Mouse (Mus musculus): ENCODE data around the gene Arid4a.
A peak's percentile ranks its signal among the peaks of the same experiment; 100 is the strongest.
"Not testable (repeated sequence)": the region's sequence is repeated elsewhere in the genome, so short reads cannot be mapped to it uniquely, and the experiment has no call there.

Arid4a gene

DNA sequence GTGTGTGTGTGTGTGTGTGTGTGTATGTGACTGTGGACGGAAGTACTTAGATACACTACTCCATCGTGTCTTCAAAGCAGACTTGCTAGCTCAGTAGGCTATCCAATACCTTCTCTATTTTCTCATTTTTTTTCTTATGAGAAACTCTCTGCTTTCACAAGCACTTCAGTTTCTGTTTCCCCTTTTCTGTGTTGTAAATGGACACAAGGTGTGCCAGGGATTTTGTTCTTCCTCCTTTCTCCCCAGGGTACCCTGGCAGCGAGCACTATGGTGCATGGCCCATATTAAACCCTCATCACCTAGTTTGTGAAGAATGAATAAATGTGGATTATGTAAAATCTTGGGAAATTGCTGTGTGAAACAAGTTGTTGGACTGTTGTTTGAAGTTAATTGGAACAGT lies 39.7 kb downstream of the Arid4a start:
- DNase-seq: no peak

DNA sequence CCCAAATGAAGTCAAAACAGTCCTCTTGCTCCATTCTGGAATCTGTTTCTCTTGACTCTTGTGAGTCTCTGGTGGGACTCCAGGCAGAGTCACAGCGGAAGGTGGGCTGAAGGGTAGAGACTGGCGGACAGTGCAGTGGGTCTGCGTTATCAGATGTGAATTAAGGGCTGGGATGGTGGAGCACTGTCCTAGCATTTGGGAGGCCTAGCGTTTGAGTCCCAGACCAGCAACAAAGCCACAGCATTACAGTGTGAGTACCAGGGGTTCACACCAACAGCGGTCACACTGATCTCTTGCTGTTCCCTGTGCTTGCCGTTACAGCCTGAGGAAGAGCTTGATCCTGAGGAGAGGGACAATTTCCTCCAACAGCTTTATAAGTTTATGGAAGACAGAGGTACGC lies 44.0 kb downstream of the Arid4a start:
- no peak for DNase-seq

DNA sequence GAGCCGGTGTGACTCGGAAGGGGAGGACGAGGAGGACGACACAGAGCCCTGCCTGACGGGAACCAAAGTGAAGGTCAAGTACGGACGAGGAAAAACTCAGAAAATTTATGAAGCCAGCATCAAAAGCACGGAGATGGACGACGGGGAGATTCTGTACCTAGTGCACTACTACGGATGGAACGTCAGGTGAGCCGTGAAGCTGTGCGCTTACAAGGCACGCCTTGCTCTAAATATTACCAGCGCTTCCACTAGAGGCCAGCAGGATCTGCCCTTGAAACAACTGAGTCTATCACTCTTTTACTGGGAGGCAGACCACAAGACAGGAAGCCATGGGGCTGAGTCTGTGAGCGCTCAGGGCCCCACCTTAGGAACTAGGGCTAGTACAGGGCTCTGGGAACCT lies 54.1 kb downstream of the Arid4a start:
- no peak for DNase-seq

DNA sequence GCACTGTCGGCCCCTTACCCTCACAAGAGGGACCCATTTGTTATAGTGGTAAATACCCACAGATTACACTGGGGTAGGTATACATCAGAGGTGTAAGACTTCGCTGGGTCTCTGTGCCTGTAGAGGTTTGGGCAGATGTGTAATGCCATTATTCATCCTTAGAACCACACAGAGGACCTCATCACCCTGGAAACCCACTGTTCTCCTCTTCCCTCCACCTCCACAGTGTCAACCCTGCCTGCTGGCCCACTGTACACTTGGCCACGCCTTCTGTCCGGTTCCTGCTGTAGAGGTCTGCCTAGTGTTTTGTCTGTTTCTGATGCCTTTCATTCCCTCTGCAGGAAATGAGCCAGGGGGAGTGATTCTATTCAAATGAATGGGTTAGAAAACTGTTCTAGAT lies 56.3 kb downstream of the Arid4a start:
- no peak for DNase-seq

DNA sequence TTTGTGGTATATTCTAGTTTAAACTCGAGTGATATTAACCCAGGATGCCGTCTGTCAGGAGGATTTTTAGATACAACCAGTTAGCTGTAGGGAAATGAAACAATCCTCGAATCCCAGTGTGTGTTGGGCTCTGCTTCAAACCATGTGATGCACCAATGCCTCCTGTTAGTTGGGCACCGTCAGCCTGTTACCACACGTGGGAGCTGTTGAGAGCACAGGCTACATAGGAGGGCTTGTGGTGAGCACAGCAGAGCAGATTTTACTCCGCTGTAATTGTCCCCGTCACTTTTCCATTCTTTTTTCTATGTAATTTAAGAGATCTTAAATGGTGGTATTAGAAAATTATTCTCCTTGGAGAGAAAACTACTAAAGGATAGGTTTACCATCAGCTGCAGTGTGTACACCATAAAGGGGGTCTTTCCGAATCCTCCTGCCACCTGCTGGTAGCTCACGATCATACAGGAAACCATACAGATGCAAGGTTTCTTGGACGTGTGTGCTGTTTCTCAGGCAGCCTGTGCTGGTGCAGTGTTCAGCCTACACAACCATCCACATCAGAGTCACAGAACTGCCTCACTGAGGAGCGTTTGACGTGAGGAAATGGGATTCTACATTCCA lies 57.4 kb downstream of the Arid4a start:
- DNase-seq: peak; percentile 48

DNA sequence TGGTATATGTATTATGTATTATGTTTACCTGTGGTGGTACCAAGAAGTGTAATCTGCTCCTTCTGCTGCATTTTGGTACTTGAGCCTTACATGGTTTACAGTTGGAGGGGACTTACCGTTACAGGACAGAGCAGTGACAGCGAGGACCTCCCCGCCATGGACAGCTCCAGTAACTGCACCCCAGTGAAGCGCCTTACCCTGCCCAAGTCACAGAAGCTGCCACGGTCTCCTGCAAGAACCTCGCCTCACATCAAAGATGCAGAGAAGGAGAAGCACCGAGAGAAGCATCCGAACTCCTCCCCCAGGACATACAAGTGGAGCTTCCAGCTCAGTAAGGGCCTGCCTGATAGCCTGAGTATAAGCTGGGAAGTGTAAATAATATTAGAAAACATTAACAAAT lies 70.5 kb downstream of the Arid4a start:
- DNase-seq: no peak

DNA sequence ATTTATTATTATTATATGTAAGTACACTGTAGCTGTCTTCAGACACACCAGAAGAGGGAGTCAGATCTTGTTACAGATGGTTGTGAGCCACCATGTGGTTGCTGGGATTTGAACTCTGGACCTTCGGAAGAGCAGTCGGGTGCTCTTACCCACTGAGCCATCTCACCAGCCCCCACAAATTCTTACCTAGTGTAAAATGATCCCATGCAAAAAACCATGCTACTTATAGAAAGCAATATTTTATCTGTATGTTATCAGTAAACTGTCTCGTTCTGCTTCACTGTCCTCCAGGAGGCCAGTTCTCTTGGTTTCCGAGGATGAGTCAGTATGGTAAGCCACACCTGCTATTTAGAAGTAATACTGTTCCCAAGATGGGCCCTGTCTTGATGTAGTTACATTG lies 88.5 kb downstream of the Arid4a start:
- not testable (repeated sequence) for DNase-seq

DNA sequence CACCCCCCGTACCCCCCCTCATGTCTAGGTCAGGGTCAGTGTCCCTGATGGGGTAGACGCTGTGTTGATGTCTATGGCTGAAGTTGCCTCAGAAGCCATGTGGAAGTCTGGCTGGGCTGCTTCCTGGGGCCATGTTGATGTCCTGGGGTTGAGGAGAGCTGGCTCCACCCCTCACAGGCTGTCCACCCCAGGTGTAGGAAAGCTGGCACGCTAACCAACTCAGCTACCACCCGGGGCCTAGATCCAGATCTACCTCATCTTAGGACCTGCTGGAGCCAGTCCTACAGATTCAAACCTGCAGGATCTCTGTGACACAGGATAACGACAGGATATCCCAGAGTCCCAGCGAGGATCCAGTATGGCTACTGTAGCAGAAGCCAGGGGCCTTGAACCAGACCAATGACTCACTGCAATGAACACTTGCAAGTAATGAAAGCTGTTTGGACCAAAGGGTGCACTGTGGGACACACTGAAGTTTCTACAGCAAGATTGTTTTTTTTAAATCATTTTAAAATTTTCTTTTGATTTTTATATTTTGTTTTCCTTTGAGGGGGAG lies 91.5 kb downstream of the Arid4a start:
- DNase-seq: no peak

DNA sequence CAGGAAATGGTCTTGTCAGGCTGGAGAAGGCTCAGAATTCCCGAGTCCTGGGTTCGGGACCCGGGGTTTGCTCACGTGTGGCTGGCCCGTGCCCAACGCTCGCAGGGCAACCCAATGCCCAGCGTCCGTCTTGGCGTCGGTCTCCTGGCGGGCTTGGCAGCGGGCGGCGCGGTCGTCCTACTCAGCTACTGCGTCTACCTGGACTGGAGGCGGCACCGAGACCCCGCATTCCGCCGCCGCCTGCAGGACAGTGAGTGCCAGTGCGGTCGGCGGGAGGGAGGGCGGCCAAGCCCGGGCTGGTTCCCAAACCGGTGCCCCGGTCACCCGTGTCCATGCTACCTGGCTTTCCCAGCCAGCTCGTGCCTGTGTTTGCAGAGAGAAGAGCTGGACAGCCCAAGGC lies 95.5 kb downstream of the Arid4a start, which contains the start of gene Tomm20l:
TSS of gene Tomm20l (plus strand) at position 98 of the 400 bp plus-strand sequence.
- DNase-seq: peak; percentile 10

DNA sequence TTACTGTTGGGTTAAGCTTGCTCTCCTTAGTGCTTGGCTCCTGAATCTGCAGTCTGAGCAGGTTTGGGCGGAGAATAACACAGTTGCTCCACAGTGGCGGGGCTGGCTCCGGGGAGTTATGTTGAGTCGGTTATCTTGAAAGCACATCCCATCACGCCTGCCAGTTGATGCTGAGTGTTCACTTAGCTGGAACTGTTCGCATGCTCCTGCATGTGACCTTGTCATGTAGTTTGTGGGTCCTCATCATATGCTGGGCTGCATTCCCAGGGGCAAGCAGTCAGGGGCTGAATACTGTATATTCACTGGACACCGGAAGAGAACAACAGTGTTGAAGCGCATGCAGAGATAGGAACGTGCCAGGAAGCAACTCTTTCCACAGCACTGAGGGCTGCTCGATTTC lies 97.3 kb downstream of the Arid4a start:
- DNase-seq: no peak

DNA sequence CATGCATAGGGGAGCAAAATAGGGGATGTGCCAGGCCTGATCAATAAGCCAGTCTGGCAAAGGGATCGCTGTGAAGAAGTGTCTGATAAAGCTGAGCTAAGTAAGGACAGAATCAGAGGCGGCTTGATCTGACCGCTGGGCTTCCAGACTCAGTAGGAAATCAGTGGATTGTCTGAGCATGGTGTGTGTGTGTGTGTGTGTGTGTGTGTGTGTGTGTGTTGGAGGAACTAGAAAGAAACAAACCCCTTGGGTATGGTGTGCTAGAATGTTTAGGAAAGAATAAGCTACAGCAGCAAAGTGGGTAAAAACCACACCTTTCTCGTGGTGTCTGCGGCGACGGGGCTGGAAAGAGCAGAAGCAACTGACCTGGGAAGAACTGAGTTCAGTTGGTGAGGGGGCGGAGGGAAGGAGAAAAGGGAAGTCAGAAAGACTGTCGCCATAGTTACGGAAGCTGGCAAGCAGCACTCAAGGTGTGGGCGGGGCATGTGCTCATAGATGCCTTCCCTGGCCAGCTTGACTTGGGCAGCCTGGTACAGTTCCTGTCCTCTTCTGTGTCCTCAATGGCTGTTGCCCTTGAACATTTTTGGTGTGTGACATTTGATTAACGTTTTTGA lies 98.0 kb downstream of the Arid4a start:
- peak; percentile 71 for DNase-seq

DNA sequence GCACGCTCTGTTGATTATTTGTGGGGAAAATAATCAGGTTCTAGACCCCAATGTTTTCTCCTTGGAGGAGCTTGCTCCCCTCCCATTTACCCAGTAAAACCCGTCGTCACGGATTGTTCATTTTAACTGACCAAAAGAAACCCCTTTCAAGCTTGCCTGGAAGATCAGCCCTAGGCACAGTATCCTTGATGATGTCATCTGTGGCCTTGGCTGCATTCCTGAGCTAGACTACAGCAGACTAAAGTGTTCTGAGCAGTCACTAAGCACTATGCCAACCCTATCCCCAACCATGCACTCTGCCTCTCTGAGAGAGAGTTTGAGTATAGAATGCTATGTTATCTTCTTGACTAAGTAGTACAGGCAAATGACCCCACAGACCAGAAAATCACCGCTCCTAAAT lies 100.6 kb downstream of the Arid4a start:
- DNase-seq: no peak

DNA sequence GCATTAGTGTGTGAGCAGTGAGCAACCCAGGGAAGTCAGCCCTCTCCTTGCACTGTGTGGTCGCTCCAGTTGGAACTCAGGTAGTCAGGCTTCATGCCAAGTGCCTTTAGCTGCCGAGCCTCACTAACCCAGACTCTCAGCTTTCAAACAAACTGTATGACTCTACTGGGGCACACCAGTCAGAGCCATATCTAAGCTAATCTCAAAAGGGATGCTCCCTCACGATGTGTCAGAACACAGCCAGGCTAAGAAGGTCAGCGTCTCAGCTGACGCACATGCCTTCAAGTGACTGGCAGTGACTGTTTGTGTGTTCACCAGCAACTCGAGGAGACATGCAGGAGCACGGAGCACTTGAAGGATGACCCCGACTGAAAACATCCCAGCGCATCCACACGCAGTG lies 106.9 kb downstream of the Arid4a start:
- DNase-seq: no peak

DNA sequence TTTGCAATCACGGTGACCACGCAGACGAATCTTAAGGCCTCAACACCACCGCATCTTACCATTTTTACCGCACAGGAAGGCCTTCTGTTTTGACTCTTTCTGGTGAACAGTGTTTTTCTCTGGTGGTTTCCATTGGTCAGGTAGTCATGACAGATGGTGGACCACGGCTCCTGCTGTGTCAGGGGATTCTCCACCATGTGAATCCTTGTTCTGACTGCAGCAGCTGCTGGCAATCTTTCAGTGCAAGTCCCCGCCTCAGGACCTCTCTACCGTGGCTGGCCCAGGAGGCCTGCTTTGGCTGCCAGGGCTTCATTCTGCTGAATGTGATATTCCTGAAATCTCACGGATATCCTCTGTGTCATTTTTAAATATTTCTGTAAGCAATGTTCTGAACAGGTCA lies 107.5 kb downstream of the Arid4a start:
- DNase-seq: no peak

DNA sequence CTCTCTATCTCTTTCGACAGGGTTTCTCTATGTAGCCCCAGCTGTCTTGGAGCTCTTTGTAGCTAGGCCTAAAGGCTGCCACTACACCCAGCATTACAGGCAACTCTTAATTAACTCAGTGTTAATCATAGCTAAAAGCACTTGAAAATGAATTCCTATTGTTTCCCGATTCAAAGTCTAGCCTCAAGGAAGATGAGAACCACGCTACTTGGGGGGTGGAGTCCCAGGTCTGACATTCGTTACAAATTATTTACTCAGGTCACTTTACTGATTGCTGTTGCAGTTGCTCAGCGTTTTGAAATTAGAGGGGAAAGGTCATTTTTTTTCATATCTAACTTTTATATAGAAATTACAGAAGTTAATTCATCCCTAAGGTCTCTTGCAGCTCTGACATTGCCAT lies 119.8 kb downstream of the Arid4a start:
- no peak for DNase-seq

DNA sequence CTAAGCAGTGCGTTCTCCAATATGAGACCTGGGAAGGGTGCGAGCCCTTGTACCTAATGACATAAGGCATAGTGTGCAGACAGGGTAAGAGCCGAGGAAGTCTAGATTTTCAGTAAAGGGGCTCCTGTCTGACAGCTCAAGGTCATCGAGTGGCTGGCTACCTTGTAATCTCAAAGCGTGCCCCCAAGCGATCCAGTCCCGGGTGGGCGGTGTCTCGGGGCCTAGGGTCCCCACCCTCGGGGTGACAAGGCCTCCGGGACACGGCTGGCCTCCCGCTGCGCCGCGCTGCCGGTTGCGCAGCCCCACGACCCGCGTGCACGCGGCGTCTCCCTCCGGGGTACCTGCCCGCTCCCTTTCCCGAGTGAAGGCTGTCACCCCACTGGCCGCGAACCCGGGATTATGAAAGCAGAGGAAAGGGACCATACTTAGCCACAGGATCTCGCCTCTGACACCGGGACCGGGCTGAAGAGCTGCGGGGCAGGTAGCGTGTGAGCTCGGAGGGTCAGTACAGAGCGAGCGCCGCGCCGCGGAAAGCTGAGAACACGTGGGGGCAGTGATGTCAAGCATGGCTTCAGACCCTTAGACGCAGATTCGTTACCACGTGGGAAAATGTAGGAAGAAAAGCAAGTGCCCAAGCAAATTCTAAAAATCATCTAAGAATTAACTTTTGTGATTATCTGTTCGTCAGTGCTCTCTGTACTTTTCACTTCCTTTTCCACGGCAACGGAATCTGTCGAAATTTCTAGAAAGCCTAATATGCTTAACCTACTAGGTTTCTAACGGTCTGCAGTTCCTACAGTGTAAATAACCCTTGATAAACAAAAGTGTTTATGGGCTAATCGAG lies 120.6 kb downstream of the Arid4a start, which contains the start of the genes Timm9 and 2700049A03Rik:
TSS of gene Timm9 (minus strand) at position 555 of the 844 bp plus-strand sequence.
TSS of gene 2700049A03Rik (plus strand) at position 719 of the 844 bp plus-strand sequence.
- DNase-seq: peak; percentile 81

DNA sequence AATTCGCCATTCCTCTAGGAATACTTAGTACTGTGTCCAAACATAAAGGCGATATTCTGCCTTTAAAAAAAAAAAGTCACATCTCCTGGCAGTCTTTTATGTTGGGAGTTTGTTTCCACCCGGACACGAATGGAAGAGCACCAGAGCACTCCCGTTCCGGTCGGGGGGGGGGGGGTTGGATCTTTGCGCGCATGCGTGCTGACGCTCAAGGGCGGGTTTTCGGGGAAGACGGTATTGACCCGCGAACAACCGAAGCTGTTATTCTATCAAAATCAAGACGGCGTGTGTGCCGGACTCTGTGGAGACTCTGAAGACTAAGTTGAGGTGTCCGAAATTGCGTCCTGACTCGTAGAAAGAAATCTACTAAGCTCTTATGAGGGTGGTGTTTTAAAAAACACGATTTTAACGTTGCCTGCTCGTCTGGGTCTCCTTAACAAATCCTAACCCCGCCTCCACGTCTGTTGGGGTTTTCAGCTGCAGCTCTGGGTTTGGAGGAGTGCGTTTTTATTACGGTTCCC lies 121.2 kb downstream of the Arid4a start:
- peak; percentile 88 for DNase-seq

DNA sequence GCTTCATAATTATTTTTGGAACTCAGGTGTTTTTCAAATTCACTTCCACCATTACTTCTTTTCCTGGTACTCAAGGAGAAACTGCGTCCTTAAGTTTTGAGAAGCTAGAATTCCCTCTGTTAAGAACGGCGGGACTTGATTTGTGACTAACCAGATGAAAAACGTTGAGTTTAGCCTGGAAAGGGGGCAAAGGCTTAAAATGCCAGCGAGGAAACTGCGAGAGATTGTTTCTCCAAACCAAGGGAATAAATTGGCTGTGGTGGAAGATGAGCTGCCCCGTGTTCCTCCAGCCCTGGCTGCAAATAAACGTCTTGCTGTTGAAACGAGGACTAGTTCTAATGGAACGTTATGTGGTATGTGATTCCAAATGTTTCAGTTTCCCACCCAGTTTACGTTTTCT lies 121.9 kb downstream of the Arid4a start:
- no peak for DNase-seq

DNA sequence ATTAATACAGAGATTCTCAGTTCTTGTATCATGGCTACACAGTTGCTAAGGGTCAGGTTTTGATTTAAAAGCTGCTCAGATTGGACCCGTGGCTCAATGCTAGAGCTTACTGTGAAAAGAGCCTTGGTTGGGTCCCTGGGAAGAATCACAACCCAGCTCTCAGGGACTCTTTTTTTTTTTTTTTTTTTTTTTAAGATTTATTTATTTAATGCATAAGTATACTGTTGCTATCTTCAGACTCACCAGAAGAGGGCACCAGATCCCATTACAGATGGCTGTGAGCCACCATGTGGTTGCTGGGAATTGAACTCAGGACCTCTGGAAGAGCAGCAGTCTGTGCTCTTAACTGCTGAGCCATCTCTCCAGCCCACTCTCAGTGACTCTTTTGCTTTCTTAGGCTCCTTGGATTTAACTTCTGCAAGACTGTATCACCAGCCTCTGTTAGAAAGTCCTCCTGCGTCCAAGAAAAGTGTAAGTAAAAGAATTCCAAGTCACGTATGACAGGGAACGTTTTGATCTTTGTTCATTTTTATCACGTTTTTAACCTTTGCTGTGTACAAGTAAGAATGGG lies 123.6 kb downstream of the Arid4a start:
- DNase-seq: peak; percentile 37

DNA sequence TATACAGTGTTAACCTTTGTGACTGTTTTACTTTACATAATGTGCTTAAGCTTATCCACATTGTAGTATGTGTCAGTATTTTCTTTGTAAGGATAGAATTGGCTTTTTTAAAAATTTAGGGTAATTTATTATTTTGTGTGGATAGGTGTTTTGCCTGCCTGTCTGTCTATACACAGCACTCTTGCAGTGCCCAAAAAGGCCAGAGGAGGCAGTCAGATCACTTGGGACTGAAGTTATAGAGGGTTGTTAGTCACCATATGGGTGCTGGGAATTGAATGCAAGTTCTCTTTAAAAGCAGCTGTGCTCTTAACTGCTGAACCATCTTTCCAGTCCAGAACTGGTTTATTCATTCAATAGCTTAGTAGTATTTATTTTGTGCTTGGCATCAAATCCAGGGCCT lies 125.4 kb downstream of the Arid4a start:
- DNase-seq: no peak

DNA sequence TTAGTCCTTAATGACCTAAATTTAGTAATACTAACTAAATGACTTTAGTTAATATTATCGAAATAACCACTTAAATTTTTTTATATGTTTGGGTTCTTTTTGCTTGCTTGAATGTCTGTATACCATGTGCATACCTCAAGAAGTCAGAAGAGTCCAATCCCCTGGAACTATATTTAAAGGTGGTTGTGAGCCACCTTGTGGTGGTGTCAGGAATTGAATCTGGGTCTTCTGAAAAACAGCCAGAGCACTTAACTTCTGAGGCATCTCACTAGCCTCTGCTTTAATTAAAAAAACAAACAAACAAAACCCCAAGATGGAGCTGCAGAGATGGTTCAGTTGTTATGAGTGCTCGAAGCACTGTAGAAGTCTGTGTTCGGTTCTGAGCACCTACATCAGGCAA lies 131.9 kb downstream of the Arid4a start:
- peak; percentile 57 for DNase-seq
